Mouse (Mus musculus): ENCODE measurements around the gene Wdr13.

The Wdr13 gene

GRCm38 (mm10) chrX:8132017-8132976, at the start of gene Wdr13:
Wdr13 (minus strand) TSS chrX:8132892.
- Histone ChIP-seq H3K4me3 (replicated peaks; ENCODE audit: low read length) (peak within 1 kb of the TSS; percentile 87), H3K4me1 (replicated peaks; ENCODE audit: low read depth, low read length) (peaks cover 24% of the 10 kb centered on the region), H3K27me3 (ENCODE audit: insufficient read depth, low read length) (no peaks in the 10 kb centered on the region), H3K36me3 (ENCODE audit: insufficient read depth, low read length) (peaks cover 34% of the 10 kb centered on the region), H3K9me3 (ENCODE audit: low read length) (no peaks in the 10 kb centered on the region)
- TF ChIP-seq CTCF (conservative IDR thresholded peaks at IDR 0.05; ENCODE audit: low read length), result no peak
- no peak for TF ChIP-seq POU5F1 (IDR thresholded peaks at IDR 0.05; ENCODE audit: borderline replicate concordance, low read length)
- TF ChIP-seq NANOG (IDR thresholded peaks at IDR 0.05; ENCODE audit: borderline replicate concordance, low read length), result no peak

- peaks cover 3% of the 10 kb centered on the region for H3K36me3 ChIP-seq (ENCODE audit: insufficient read depth, low read length)
- TF ChIP-seq POU5F1 (IDR thresholded peaks at IDR 0.05; ENCODE audit: borderline replicate concordance, low read length), result no peak
- TF ChIP-seq CTCF (conservative IDR thresholded peaks at IDR 0.05; ENCODE audit: low read length), result no peak
- no peak for TF ChIP-seq NANOG (IDR thresholded peaks at IDR 0.05; ENCODE audit: borderline replicate concordance, low read length)
- no peak overlapping the region for H3K4me3 ChIP-seq (replicated peaks; ENCODE audit: low read length)
- peaks cover 55% of the 10 kb centered on the region for H3K4me1 ChIP-seq (replicated peaks; ENCODE audit: low read depth, low read length)
- no peaks in the 10 kb centered on the region for H3K9me3 ChIP-seq (ENCODE audit: low read length)
- no peaks in the 10 kb centered on the region for H3K27me3 ChIP-seq (ENCODE audit: insufficient read depth, low read length)
Measured at GRCm38 (mm10) chrX:8179646-8180045, 47.0 kb upstream of the Wdr13 start.

GRCm38 (mm10) chrX:8178871-8179270, 46.2 kb upstream of the Wdr13 start:
- no peak for TF ChIP-seq NANOG (IDR thresholded peaks at IDR 0.05; ENCODE audit: borderline replicate concordance, low read length)
- no peak for TF ChIP-seq POU5F1 (IDR thresholded peaks at IDR 0.05; ENCODE audit: borderline replicate concordance, low read length)
- TF ChIP-seq CTCF (conservative IDR thresholded peaks at IDR 0.05; ENCODE audit: low read length), result no peak
- Histone ChIP-seq H3K27me3 (ENCODE audit: insufficient read depth, low read length) (no peaks in the 10 kb centered on the region), H3K4me1 (replicated peaks; ENCODE audit: low read depth, low read length) (peaks cover 56% of the 10 kb centered on the region), H3K4me3 (replicated peaks; ENCODE audit: low read length) (no peak overlapping the region), H3K9me3 (ENCODE audit: low read length) (no peaks in the 10 kb centered on the region), H3K36me3 (ENCODE audit: insufficient read depth, low read length) (peaks cover 5% of the 10 kb centered on the region)

- H3K36me3 ChIP-seq (ENCODE audit: insufficient read depth, low read length), result peaks cover 32% of the 10 kb centered on the region
- TF ChIP-seq POU5F1 (IDR thresholded peaks at IDR 0.05; ENCODE audit: borderline replicate concordance, low read length) (no peak), CTCF (conservative IDR thresholded peaks at IDR 0.05; ENCODE audit: low read length) (no peak), NANOG (IDR thresholded peaks at IDR 0.05; ENCODE audit: borderline replicate concordance, low read length) (no peak)
- H3K4me1 ChIP-seq (replicated peaks; ENCODE audit: low read depth, low read length), result peaks cover 50% of the 10 kb centered on the region
- H3K4me3 ChIP-seq (replicated peaks; ENCODE audit: low read length), result peak within 1 kb of the TSS; percentile 87
- H3K9me3 ChIP-seq (ENCODE audit: low read length), result no peaks in the 10 kb centered on the region
- no peaks in the 10 kb centered on the region for H3K27me3 ChIP-seq (ENCODE audit: insufficient read depth, low read length)
Measured at GRCm38 (mm10) chrX:8175504-8176385, 43.1 kb upstream of the Wdr13 start, which contains the start of gene Tbc1d25. Tbc1d25 (minus strand) TSS chrX:8176181.

- no peaks in the 10 kb centered on the region for H3K27me3 ChIP-seq (ENCODE audit: insufficient read depth, low read length)
- H3K4me1 ChIP-seq (replicated peaks; ENCODE audit: low read depth, low read length), result peaks cover 53% of the 10 kb centered on the region
- TF ChIP-seq NANOG (IDR thresholded peaks at IDR 0.05; ENCODE audit: borderline replicate concordance, low read length), result no peak
- peak overlapping the region; percentile 87 for H3K4me3 ChIP-seq (replicated peaks; ENCODE audit: low read length)
- H3K9me3 ChIP-seq (ENCODE audit: low read length), result no peaks in the 10 kb centered on the region
- H3K36me3 ChIP-seq (ENCODE audit: insufficient read depth, low read length), result peaks cover 38% of the 10 kb centered on the region
Measured at GRCm38 (mm10) chrX:8175169-8175503, 42.4 kb upstream of the Wdr13 start.

GRCm38 (mm10) chrX:8167716-8168647, 35.3 kb upstream of the Wdr13 start:
- Histone ChIP-seq H3K36me3 (ENCODE audit: insufficient read depth, low read length) (peaks cover 61% of the 10 kb centered on the region), H3K4me3 (replicated peaks; ENCODE audit: low read length) (no peak overlapping the region), H3K4me1 (replicated peaks; ENCODE audit: low read depth, low read length) (peaks cover 57% of the 10 kb centered on the region), H3K9me3 (ENCODE audit: low read length) (no peaks in the 10 kb centered on the region), H3K27me3 (ENCODE audit: insufficient read depth, low read length) (no peaks in the 10 kb centered on the region)
- TF ChIP-seq CTCF (conservative IDR thresholded peaks at IDR 0.05; ENCODE audit: low read length), result no peak
- 0 out of 2 replicates have a peak, but pooled peaks have one; percentile 22 for TF ChIP-seq POU5F1 (IDR thresholded peaks at IDR 0.05; ENCODE audit: borderline replicate concordance, low read length)
- TF ChIP-seq NANOG (IDR thresholded peaks at IDR 0.05; ENCODE audit: borderline replicate concordance, low read length), result 0 out of 2 replicates have a peak, but pooled peaks have one; percentile 31

- Histone ChIP-seq H3K4me3 (replicated peaks; ENCODE audit: low read length) (no peak overlapping the region), H3K9me3 (ENCODE audit: low read length) (no peaks in the 10 kb centered on the region), H3K4me1 (replicated peaks; ENCODE audit: low read depth, low read length) (peaks cover 50% of the 10 kb centered on the region), H3K36me3 (ENCODE audit: insufficient read depth, low read length) (peaks cover 44% of the 10 kb centered on the region), H3K27me3 (ENCODE audit: insufficient read depth, low read length) (no peaks in the 10 kb centered on the region)
- TF ChIP-seq POU5F1 (IDR thresholded peaks at IDR 0.05; ENCODE audit: borderline replicate concordance, low read length) (no peak), NANOG (IDR thresholded peaks at IDR 0.05; ENCODE audit: borderline replicate concordance, low read length) (no peak), CTCF (conservative IDR thresholded peaks at IDR 0.05; ENCODE audit: low read length) (no peak)
Measured at GRCm38 (mm10) chrX:8164471-8164870, 31.8 kb upstream of the Wdr13 start.
